Mouse (Mus musculus) stomach, embryonic 16.5 days (tissue): ENCODE data around the gene Kcnk3. TPM values are rescaled to one million over a fixed set of nuclear protein-coding genes. Genes with fewer than 3 reads are reported as not detected.

Experiments used
- ATAC-seq: fragments of 200-750 bp; cut with Nextera tagmentation; 2 replicates; pipeline ENCODE4 v1.8.0; 2017; ENCODE audit warnings: moderate number of reproducible peaks, moderate TSS enrichment; ENCODE audit not compliant: insufficient read depth, low FRiP score
- H3K27ac ChIP-seq: fragments of 300-500 bp; sonication (generic); 2 replicates; pipeline ENCODE4 v1.5.1; 2014; ENCODE audit warnings: low read length
- H3K27me3 ChIP-seq: fragments of 300-500 bp; sonication (generic); 2 replicates; pipeline ENCODE4 v1.6.1; 2014; ENCODE audit warnings: low read length, control low read depth, mixed read lengths; ENCODE audit not compliant: control insufficient read depth, insufficient read depth
- H3K36me3 ChIP-seq: fragments of 300-500 bp; sonication (generic); 2 replicates; pipeline ENCODE4 v1.6.1; 2014; ENCODE audit warnings: low read length; ENCODE audit not compliant: control insufficient read depth, insufficient read depth
- H3K4me1 ChIP-seq: fragments of 300-500 bp; sonication (generic); 2 replicates; pipeline ENCODE4 v1.6.1; 2014; ENCODE audit warnings: low read length, control low read depth, mixed read lengths; ENCODE audit not compliant: control insufficient read depth, insufficient read depth
- H3K4me2 ChIP-seq: fragments of 300-500 bp; sonication (generic); 2 replicates; pipeline ENCODE4 v1.6.1; 2014; ENCODE audit warnings: low read depth, low read length, mixed read lengths
- H3K4me3 ChIP-seq: fragments of 300-500 bp; sonication (generic); replicated peaks from 2 replicates; pipeline ENCODE4 v1.5.1; 2014; ENCODE audit warnings: mild to moderate bottlenecking, low read length
- H3K9ac ChIP-seq: fragments of 300-500 bp; sonication (generic); 2 replicates; pipeline ENCODE4 v1.6.1; 2014; ENCODE audit warnings: low read length
- H3K9me3 ChIP-seq: fragments of 300-500 bp; sonication (generic); replicated peaks from 2 replicates; pipeline ENCODE4 v1.6.1; 2016; ENCODE audit warnings: low read length, control low read depth; ENCODE audit not compliant: control insufficient read depth
- WGBS: fragments of 180-500 bp; shearing (Covaris S2); extraction: QIAGEN DNeasy Blood & Tissue Kit; methylation state at CpG from one replicate; pipeline ENCODE4 v1.1.7; 2014; 5-methylcytosine and 5-hydroxymethylcytosine counted together
- polyA plus RNA-seq: library from polyadenylated mRNA; unstranded; fragments of >200 nt; fragmentation: Nextera tagmentation; extraction: Ambion mirVana; gene quantifications from 2 replicates; pipeline ENCODE4 v1.2.1, GENCODE M21; 2015

Kcnk3 gene
- polyA plus RNA-seq, 1 experiment from 2014 or later = 7.0 TPM

DNA sequence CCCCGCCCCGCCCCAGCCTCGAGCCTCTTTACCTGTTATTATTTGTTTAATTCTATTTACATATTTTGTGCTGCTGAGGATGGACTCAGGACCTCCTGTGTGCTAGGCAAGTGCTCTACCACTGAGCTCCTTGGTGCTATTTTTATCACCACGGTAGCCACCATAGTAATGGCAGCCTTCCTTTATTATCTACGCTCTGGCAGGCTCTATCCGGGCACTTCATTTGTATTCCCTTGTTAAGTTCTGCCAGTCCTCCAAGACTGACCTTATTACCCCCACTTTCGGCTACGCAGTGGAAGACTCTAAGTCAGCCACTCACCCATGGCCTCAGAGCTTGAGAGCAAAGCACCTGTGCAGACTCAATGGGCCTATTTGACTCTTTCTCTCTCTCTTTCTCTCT, 3.8 kb downstream of the Kcnk3 start:
- no peaks in the 10 kb centered on the region for H3K36me3 ChIP-seq
- no peaks in the 10 kb centered on the region for H3K9me3 ChIP-seq
- peaks cover 20% of the 10 kb centered on the region for H3K27me3 ChIP-seq
- 78% methylated on average over 8 of the region's 8 CpGs for WGBS
- no peak overlapping the region for H3K9ac ChIP-seq
- H3K4me2 ChIP-seq = no peak overlapping the region
- ATAC-seq = no peak
- H3K27ac ChIP-seq = no peak overlapping the region
- peaks cover 33% of the 10 kb centered on the region for H3K4me1 ChIP-seq
- no peak overlapping the region for H3K4me3 ChIP-seq

DNA sequence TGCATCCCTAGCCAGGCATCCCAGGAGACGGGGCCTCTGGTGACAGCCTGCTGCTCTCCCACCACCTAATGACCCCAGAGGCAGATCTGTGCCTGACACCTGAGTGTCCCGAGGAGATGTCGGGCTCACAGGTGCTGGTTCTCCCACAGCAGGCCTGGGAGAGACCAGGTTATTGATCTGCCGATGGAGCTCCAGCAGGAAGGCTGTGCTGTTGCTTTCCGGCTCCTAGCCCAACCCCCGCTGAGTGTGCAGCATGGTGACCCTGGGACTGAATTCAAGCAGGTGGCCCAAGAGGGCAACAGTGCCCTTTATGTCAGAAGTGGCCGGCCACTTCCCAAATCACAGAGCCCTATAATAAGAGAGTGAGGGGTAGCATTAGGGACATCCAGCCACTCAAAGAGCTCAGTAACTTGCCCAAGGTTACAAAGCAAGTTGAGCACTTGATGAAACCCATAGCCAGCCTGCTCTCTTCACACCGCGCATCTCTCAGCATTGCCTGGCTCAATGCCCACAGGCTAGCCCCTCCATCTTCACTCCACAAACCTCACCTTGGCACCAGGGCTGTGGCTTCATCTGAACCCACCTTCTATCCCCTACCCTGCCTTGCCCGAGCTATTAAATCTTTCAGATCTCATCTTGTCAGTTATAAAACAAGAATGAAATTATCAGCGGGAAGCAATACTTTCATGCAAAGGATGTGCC, 4.5 kb downstream of the Kcnk3 start:
- peaks cover 28% of the 10 kb centered on the region for H3K4me1 ChIP-seq
- 72% methylated on average over 11 of the region's 11 CpGs for WGBS

DNA sequence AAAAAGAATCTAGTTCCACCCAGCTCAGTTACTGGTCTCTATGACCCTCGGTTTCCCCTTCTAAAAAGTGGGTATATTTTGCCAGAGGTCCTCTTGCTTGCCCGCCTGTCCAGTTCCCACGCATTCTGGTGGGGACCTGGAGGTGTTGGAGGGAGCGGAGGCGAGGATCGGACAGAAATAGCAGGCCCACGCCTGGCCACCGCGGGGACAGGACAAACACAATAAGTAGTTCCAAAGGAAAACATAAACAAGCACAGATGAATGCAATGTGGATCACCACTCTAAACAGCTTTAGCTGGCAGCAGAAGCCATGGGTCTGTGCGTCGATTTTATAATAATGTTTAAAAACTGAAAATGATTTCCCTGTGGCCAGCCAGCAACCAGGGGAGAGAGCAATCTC, 5.4 kb downstream of the Kcnk3 start:
- WGBS = 72% methylated on average over 11 of the region's 11 CpGs
- Histone ChIP-seq H3K4me3 (no peak overlapping the region), H3K27ac (peak overlapping the region; percentile 51), H3K36me3 (no peaks in the 10 kb centered on the region), H3K9ac (0 out of 2 replicates have a peak overlapping the region, but pooled peaks have one; percentile 30), H3K27me3 (peaks cover 9% of the 10 kb centered on the region), H3K4me2 (no peak overlapping the region), H3K4me1 (peaks cover 24% of the 10 kb centered on the region), H3K9me3 (no peaks in the 10 kb centered on the region)
- ATAC-seq = no peak

More for the DNA sequence above, 4.5 kb downstream of the Kcnk3 start:
- no peak overlapping the region for H3K9ac ChIP-seq
- no peak overlapping the region for H3K27ac ChIP-seq
- no peak overlapping the region for H3K4me2 ChIP-seq
- no peaks in the 10 kb centered on the region for H3K36me3 ChIP-seq
- H3K27me3 ChIP-seq = peaks cover 16% of the 10 kb centered on the region
- no peak overlapping the region for H3K4me3 ChIP-seq
- no peak for ATAC-seq
- H3K9me3 ChIP-seq = no peaks in the 10 kb centered on the region

DNA sequence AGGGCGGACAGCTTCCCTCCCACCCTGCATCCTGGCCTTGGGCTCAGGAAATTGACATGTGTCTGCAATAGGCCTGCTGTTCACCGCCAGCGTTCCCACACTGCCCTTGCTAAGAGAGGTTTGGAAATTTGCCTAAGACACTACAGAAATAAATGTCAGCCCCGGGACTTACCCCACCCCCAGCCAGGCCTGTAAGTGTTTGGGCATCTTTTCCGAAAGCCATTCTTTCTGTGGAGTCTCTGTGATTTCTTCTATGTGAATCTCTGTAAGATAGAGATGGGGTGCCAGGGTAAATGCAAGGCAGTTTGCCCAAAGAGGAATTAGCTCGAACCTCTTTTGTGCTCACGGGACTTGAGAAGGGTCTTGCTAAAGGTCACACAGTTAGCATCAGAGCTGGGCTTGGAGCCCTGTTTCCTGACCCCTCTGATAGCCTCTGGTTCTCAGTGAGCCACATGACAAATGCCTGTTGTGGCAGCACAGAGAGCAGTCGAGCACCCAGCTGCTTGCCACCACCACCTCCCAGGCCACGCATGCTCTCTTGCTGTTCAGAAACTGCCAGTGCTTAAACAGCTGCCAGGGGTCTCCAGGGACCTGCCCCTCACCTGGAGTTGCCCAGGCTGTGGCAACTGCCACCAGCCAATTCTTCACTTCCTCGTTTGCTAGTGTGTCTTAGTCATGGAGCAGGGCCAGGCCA, 6.0 kb downstream of the Kcnk3 start:
- 29% methylated on average over 10 of the region's 10 CpGs for WGBS
- Histone ChIP-seq H3K4me3 (no peak overlapping the region), H3K27ac (peak overlapping the region; percentile 51), H3K4me2 (0 out of 2 replicates have a peak overlapping the region, but pooled peaks have one; percentile 4), H3K27me3 (peaks cover 9% of the 10 kb centered on the region), H3K36me3 (no peaks in the 10 kb centered on the region), H3K9me3 (no peaks in the 10 kb centered on the region), H3K9ac (peak overlapping the region; percentile 30; the same call in 1 of the 2 replicates), H3K4me1 (peaks cover 18% of the 10 kb centered on the region)
- ATAC-seq = no peak

DNA sequence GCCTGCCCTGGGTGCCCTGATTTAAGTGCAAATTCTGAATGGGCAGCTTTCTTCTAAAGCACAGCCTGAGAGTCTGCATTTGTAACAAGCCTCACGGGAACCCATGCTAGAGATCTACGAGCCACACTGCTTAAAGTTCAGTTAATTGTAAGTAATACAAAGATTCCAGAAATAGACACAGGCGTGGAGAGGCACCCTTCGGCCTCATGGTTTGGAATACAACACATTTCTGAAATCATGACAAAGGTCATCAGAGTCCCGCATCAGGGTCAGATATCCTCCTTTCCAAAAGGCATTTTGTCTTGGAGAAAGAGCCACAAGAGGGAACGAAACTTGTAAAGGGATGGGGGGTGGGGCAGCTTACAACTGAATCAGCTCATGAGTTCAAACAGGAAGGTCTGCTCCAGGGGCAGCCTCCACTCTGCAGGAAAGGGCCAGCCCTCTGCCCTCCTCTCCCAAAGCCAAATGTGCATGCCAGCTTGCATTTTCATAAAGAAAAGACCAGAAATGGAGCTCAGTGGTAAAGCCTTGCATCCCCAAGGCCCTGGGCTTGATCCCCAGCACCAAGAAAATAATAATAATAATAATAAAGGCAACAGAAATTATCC, 7.1 kb downstream of the Kcnk3 start:
- no peak overlapping the region for H3K4me2 ChIP-seq
- H3K9me3 ChIP-seq = no peaks in the 10 kb centered on the region
- peaks cover 16% of the 10 kb centered on the region for H3K4me1 ChIP-seq
- 46% methylated on average over 6 of the region's 6 CpGs for WGBS
- H3K27ac ChIP-seq = no peak overlapping the region
- H3K4me3 ChIP-seq = no peak overlapping the region
- H3K27me3 ChIP-seq = peaks cover 8% of the 10 kb centered on the region
- ATAC-seq = no peak
- H3K36me3 ChIP-seq = no peaks in the 10 kb centered on the region
- no peak overlapping the region for H3K9ac ChIP-seq

DNA sequence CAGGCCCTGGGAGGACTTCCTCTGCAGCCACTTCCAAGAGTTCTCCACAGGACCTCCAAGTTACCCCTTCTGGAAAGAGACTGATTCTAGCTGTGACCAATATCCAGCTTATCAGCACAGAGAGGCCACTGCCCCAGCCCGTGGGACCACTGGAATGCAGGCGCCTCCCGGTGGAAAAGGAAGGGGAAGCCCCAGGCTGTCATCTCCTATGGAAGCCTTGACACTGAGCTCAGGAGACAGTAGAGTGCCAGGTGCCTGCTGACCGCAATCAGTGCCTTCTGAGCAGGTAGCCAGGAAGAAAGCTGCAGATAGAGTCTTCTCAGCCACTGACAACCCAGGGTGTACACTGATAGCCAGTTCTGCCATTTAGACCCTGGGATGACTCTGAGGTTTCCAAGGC, 13.4 kb downstream of the Kcnk3 start:
- WGBS = 28% methylated on average over 4 of the region's 4 CpGs
- no peak for ATAC-seq

DNA sequence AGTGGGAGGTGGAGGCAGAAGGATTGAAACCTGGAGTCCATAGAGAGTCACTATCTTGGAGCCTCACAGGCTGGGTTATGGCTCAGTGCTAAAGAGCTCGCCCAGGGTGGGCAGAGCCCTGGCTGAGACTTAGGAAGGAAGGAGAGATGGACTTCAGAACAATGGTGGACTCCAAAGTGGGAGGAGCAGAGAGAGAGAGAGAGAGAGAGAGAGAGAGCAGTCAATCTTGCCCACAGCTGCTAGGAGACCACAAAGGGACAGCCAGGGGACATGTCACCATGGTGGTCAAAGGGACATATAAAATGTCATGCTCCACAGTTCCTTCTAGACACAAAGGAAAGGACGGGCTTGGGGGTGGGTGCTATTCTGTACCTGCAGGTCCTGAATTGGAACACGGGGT, 15.3 kb downstream of the Kcnk3 start:
- H3K4me2 ChIP-seq = no peak overlapping the region
- no peak for ATAC-seq
- H3K4me3 ChIP-seq = no peak overlapping the region
- no peak overlapping the region for H3K27ac ChIP-seq
- H3K36me3 ChIP-seq = no peaks in the 10 kb centered on the region
- no peaks in the 10 kb centered on the region for H3K9me3 ChIP-seq
- H3K4me1 ChIP-seq = no peaks in the 10 kb centered on the region
- no peaks in the 10 kb centered on the region for H3K27me3 ChIP-seq
- H3K9ac ChIP-seq = no peak overlapping the region
- WGBS = 76% methylated on average over 3 of the region's 3 CpGs

More for the DNA sequence above, 13.4 kb downstream of the Kcnk3 start:
- Histone ChIP-seq H3K9ac (no peak overlapping the region), H3K9me3 (no peaks in the 10 kb centered on the region), H3K4me3 (no peak overlapping the region), H3K27ac (no peak overlapping the region), H3K4me1 (no peaks in the 10 kb centered on the region), H3K27me3 (no peaks in the 10 kb centered on the region), H3K36me3 (no peaks in the 10 kb centered on the region), H3K4me2 (no peak overlapping the region)

DNA sequence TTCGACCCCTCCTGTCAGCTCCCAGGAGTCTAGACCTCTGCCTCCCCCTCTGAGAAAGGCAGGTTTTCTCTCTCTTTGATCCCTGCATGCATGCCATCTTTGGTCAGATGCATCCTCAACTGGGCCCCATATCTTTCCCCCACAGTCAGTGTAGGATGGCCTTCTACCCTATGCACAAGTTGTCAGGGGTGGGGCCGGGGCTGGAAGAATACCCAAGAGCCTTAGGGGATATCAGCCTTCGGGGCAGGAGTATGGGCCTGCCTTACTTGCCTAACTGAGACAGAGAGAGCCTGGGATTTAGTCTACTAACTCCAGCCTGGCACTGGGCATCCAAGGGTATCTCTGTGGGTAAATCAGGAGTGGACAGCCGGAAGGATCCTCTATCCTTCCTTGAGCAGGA, 16.0 kb downstream of the Kcnk3 start:
- no peak overlapping the region for H3K9ac ChIP-seq
- H3K36me3 ChIP-seq = no peaks in the 10 kb centered on the region
- no peak overlapping the region for H3K4me3 ChIP-seq
- H3K27ac ChIP-seq = no peak overlapping the region
- no peak for ATAC-seq
- no peak overlapping the region for H3K4me2 ChIP-seq
- 67% methylated on average over 4 of the region's 4 CpGs for WGBS
- no peaks in the 10 kb centered on the region for H3K4me1 ChIP-seq
- H3K27me3 ChIP-seq = no peaks in the 10 kb centered on the region
- no peaks in the 10 kb centered on the region for H3K9me3 ChIP-seq

DNA sequence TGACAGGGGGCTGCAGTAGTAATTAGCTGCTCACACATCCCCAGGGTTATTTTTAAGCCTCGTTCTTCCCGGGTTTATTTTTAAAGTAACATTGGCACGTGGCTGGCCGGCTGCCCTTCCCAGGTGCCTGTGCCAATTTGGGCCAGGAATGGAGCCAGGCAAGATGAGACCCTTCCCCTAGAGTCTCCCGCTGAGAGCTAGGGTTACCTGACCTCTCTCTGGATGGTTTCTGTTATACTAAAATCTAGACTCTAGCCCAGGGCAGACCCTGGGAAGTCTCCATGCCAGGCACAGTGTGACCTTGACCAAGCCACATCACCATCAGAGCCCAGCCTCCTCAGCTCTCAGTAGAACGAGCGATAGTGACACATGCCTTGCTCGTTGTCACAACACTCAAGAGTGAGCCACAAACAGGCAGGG, 16.8 kb downstream of the Kcnk3 start:
- no peaks in the 10 kb centered on the region for H3K27me3 ChIP-seq
- H3K4me3 ChIP-seq = no peak overlapping the region
- H3K9ac ChIP-seq = no peak overlapping the region
- WGBS = 67% methylated on average over 8 of the region's 8 CpGs
- H3K36me3 ChIP-seq = no peaks in the 10 kb centered on the region
- ATAC-seq = no peak
- H3K4me1 ChIP-seq = no peaks in the 10 kb centered on the region
- no peak overlapping the region for H3K27ac ChIP-seq
- H3K9me3 ChIP-seq = no peaks in the 10 kb centered on the region
- no peak overlapping the region for H3K4me2 ChIP-seq
